Mouse (Mus musculus) megakaryocyte, adult 5-6 weeks (primary cell): Measurements from ENCODE around the gene Wdr83. TPM values are rescaled to one million over a fixed set of nuclear protein-coding genes. Genes with fewer than 3 reads are reported as not detected.
A peak's percentile ranks its signal among the peaks of the same experiment; 100 is the strongest.

Source experiments
- ATAC-seq: 2 replicates; pipeline ENCODE4 v1.8.0; 2016; ENCODE audit warnings: mild to moderate bottlenecking, inconsistent platforms; ENCODE audit not compliant: poor library complexity, severe bottlenecking
- total RNA-seq, 2 experiments: library from RNA; stranded (forward) in 1 of 2; stranded (reverse) in 1 of 2; fragments of 153-499, 151-499 nt in 1 of 2; fragments of 221-1000, 200-1000 nt in 1 of 2; gene quantifications; 2 replicates each; pipeline versions ENCODE4 v1.2.3 to v1.2.4; 2015 to 2017

Gene Wdr83
- total RNA-seq, 2 experiments from 2014 or later, result 9.9 to 20.5 TPM

DNA sequence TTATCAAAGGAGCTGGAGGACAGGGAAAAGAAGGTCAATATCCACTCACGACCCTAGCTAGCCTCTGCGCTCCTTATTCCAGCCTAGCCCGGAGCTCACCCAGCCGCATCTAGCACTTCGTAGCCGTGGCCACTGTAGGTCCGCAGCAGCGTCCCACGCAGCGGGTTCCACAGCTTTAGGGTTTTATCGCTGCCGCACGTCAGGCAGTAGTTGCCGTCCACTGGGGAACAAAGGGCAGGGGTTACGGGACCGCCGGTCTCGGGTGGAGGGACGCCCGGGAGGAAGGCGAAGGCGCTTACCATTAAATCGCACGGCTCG is 933 bp downstream of the Wdr83 start:
- no peak for ATAC-seq

DNA sequence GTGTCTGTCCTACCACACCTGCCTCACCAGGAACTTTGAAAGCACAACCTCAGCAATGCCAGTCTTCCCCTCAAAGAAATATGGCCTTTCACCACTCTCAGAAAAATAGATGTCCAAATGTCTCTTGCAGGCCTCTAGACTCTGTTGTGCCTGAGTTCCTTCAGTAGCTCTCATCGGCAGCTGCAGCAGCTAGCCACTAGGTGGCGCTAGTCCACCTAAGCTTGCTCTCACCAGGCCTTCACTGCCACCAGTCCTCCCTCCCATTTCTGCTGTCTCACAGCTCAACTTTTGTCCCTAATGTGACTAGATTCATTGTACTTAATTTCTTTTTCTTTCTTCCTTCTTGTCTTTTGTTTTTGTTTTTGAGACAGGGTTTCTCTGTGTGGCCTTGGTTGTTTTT is 4.1 kb downstream of the Wdr83 start:
- ATAC-seq, result peak; percentile 59

DNA sequence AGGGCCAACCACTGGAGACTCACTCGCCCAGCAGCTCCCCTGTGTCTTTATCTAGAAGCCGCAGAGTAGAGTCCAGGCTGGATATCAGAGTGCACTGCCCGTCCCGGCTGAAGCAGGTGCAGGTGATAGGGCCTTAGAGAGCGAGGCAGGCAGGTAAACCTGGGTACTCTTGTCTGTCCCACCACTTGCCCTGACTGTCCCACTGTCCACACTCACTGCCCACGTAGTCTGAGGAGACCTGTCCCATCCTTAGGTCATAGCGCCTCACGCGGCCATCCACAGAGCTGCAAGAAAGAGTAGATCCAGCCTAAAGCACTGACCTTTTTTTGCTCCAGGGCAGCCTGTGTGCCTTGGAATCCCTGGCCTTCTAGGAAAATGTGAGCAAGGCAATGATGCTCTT is 5.1 kb downstream of the Wdr83 start:
- no peak for ATAC-seq

DNA sequence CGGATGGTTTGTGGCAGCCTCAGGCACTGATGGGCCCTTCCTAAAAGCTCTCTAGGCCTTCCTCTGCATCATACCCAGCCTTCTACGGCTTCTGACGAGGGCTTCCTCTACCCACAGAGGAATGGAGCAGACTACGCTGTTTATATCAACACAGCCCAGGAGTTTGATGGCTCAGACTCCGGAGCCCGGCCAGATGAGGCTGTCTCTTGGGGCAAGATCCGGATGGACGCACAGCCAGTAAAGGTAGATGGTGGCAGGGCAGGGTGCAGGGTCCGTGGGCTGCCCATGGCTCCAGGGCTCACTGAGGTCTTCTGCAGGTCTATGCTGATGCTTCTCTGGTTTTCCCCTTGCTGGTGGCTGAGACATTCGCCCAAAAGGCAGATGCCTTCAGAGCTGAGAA is 6.5 kb downstream of the Wdr83 start:
- ATAC-seq, result no peak

DNA sequence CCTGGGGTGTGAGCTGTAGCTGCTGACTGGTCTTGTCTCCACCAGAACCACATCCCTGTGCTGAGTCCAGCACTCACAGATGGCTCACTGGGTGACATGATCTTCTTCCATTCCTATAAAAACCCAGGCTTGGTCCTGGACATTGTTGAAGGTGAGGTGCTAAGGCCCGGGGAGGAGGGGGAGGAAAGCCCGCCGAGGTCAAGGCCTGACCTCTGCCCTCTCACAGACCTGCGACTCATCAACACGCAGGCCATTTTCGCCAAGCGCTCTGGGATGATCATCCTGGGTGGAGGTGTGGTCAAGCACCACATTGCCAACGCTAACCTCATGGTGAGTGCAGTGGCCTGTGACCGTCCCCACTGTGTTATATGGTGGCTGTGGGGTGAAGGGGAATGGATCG is 6.9 kb downstream of the Wdr83 start:
- ATAC-seq, result no peak

DNA sequence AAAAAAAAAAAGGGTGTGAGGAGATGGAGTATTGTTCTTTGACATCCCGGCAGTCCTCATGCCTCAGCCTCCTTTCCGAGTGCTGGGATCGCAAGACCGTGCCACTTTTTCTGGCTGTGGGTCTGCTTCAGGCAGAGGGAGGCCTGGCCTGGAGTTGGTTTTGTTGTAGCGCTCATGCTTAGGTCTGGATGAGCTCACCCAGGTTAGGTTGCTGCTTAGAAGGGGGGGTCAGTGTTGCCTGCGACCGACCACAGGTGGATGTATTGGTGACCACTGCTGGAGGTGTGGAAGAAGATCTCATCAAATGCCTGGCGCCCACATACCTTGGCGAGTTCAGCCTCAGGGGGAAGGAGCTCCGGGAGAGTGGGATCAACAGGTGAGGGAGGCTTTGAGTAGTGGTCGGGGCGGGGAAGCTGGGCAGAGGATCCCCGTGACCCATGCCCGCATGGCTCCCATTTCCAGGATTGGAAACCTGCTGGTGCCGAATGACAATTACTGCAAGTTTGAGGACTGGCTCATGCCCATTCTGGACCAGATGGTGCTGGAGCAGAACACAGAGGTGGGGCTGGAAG is 8.0 kb downstream of the Wdr83 start:
- no peak for ATAC-seq

DNA sequence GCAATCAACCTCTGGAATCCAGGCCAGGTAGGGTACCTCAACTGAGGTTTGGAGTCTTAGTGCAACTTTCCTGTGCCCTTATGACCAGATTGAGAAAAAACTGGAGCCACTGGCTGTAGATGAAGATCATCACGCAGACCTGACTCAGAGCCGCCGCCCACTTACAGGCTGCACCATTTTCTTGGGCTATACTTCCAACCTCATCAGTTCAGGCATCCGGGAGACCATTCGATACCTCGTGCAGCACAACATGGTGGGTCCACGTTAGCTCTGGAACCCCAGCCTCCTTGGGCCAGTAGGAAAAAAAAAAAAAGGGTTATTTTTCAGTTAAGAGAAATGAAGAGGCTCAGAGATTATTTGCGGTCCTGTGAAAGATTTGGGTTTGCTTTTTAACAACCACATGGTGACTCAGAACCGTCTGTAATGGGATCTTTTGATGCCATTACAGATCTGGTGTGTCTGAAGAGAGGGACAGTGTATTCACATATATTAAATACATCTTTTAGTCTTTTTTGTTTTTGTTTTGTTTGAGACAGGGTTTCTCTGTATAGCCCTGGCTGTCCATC is 8.7 kb downstream of the Wdr83 start:
- ATAC-seq, result no peak

DNA sequence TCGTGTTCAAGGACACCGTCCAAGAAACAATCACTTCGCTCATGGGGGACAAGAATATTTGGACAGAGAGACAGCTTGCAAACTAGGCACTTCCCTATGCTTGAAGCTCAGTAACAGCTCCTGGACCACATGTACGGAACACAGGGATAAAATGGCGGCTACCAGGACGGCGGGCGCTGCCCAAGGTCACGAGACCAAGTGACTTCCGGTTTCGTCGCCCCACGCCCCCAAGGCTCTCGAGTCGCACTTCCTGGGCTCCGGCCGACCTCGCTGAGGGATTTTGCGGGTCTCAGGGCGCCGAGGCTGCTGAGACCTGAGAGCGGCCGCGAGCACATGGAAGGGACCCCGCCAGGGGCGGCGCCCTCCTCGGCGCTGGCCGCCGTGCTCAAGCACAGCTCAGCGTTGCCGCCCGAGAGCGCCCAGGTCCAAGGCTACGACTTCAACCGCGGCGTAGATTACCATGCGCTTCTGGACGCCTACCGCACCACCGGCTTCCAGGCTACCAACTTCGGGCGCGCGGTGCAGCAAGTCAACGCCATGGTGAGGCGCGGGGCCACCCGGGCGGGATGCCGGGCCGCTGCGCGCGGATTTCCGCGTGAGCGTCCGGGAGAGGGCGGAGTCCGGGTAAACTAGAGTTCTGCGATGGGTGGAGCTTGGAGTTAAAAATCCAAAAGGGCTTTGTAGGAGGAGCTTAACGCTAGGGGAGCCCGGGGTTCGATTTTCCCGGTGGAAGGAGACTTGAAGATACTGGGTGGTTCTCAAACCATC is 9.4 kb downstream of the Wdr83 start, which contains the start of gene Dhps:
TSS of gene Dhps (plus strand) at position 244 of the 768 bp plus-strand sequence.
- ATAC-seq, result peak; percentile 95

DNA sequence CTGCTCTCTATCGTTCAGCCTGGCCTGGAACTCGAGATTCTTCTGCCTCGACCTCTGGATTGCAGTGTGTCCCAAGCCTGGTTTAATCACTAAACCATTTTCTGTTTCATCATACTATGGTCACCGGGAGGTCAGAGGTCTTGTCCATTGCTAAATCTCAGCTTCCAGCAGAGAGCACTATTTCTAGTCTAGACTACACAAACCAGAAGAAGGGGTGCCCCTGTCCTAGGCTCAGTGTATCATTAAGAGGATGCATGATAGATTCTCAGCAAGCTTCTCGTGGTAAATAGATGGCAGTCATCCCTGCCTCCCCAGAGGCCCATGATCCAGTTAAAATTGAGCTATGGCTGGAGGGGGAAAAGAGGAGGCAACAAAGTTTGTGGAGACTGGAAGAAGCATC is 10.1 kb downstream of the Wdr83 start:
- peak; percentile 6; the same call in 1 of the 2 replicates for ATAC-seq

DNA sequence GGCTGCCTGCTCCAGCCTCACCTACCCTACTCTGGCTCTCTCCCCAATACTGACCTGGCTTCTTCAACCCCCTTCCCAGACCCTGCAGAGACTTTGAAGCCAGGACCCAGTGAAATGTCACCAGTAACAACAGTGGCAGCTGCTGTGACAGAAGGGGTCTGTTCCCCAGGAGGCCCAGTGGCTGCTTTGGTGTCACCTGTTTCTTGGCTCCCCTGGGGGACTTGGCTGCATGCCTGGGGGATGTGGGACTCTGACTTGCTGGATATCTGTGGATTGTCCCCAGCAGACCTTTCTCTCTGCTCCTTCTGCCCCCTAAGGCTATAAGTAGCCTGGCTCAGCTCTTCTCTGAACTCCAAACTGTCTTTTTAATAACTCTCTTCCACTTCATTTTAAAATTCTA is 13.1 kb downstream of the Wdr83 start, which contains the start of gene Gm5741:
TSS of gene Gm5741 (minus strand) at position 1 of the 400 bp plus-strand sequence.
- no peak for ATAC-seq

DNA sequence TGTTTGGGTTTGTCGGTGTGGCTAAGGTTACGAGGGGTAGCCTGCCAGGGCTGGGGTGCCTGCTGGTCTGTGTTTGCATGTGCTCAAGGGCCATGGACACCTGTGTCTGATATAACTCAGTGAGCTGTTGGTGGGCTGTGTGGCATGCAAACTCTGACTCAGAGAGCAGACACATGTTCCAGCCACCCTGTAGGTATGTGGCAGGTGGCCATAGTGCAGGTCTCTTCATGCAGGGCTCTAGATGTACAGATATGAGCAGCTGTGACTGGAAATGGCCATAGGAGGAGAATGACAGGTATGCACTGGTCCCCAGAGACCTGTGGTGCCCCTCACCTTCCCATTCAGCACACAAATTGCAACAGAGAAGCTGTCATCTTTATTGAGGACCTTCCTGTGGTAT is 14.0 kb downstream of the Wdr83 start:
- ATAC-seq, result no peak

DNA sequence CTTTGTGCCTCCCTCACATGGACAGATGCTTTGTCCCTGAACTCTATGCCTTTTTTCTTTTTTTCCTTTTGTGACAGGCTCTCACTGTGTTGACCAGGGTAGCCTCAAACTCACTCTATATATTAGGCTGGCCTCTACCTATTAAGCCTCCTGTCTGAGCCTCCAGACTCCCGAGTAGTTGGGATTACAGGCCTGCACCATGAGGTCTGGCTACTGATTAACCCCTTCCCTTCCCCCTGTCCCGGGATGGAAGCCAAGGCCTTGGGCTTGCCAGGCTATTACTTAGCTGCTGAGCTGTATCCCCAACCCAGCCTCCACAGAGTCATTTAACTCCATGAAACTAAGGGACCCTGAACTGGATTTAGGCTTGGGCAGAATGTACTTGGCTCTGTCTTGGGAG is 15.9 kb downstream of the Wdr83 start:
- no peak for ATAC-seq

DNA sequence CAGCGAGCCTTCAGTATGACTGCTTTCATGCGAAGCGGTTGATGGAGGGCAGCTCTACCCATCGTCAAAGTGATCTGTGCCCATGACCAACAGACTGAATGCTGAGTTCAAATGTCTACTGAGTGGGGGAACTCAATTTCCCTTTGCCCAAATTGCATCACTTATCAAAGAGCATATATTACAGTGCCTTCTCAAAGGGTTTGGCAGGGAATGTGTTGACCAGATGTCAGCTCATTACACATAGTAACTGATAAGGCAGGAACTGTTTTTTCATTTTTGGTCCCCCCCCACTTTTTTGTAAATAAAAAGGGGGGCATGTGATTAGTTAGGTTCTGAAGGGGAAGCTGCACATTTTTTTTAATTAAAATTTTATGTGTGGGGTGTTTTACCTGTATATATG is 18.5 kb downstream of the Wdr83 start:
- no peak for ATAC-seq

DNA sequence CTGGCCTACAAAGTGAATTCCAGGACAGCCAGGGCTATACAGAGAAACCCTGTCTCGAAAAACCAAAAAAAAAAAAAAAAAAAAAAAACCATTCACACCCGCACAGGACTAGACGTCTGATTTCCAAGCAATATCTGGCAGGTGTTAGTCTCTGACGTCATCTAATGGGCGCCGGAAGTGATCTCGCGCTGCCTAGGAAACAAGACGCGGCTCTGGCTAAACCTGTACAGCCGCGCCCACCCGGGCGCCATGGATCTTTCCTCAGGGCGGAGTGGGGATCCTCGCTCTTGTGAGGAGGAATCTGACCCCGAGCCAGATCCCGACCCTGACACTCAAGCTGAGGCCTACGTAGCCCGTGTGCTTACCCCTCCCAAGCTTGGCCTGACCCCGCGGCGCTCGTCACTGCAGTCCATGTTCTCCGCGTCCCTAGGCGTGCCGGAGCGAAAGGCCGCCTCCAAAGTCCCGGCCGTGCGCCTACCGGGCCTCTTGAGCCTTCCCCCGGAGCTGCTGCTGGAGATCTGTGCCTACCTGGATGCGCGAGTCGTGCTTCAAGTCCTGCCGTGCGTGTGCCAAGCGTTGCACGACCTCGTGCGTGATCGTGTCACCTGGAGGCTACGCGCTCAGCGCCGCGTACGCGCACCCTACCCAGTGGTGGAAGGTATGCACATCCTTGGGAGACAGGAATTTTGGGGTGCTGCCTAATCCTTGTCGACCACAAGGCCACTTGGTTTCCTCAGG is 21.1 kb downstream of the Wdr83 start, which contains the start of gene Fbxw9:
TSS of gene Fbxw9 (plus strand) at position 177 of the 738 bp plus-strand sequence.
- ATAC-seq, result peak; percentile 95

DNA sequence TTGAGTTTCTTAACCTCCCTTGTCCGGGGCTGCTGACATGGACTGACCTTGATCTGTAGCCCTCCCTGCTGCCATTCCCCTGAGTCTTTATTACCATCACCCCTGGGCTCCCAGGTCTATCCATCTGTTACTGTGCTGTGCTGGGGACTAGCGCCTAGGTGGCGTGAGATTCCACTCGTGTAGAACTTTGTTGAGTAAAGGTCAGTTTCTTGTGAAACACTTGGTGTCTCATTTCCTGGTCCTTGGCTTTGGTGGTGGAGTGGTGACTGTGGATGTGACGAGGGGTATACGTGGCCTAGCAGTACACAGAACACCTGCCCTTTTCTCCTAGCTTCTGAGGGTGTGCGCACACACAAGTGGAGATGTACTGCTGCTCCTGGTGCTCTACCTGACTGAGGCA is 23.7 kb downstream of the Wdr83 start:
- ATAC-seq, result no peak

DNA sequence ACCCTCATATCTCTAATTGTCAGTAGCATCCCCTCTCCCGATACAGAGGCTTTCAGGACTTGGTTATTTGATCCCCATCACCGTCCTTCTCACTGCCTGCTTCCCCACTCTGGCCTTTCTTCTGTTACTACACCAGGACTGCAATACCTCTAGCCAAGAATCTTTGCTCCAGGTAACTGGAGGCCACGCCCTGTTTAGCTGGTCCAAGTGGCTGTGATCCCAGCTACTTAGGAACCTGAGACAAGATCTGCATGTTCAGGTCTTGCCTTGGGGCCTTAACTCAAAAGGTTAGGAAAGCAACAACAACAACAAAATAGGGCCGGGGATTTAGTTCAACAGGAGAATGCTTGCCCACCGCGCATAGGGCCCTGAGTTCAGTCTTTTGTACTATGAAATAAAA is 37.5 kb downstream of the Wdr83 start:
- ATAC-seq, result no peak

DNA sequence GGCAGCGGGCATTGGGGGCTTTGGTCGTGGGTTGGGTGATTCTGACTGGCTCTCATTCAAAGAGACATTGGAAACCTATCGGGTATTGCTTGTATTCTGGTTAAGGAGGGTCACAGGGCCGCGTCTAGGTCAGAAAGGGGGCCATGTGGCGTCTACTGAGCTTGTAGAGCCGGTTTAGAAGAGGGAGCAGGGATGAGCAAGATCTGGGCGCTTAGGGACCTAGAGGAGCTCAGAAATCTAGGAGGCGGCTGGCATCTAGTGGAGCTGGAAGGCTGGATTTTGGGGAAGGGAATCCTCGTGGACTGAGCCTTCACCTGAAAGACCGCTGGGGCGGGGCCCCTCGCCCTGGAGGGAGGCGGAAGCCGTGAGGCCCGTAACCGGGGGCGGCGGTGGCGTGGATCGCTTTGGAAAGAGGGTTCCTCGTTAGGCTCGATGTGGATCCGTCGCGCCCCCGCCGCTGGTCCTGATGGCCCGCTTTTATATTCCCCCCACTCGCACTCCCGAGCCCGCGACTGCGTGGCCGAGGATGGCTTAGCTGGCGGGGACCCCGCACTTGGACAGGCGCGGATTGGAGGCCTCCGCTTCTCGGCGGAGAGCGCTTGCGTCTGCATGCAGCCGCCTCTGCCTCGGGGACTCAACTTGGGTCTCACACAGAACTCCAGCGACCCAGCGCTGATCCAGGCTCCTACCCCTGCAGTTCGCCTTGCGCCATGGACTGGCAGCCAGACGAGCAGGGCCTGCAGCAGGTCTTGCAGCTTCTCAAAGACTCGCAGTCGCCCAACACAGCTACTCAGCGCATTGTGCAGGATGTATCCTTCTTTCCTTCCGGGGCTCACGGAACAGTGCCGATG is 43.2 kb downstream of the Wdr83 start:
- peak; percentile 49 for ATAC-seq

DNA sequence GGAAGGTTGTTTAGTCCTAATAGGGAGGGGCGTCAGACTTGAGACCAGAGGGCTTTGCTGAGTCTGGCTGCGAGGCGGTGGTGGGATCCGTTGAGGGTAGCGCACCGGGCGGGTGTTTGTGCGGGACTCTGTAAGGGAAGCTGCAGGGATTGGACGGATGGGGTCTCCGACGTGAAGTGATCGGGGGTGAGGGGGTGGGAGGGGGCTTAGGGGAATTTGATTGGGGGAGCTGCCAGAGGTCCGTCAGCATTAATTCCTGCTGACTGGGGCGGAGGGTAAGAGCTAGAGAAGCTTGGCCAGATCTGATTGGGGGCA is 43.8 kb downstream of the Wdr83 start:
- peak; percentile 2; the same call in 1 of the 2 replicates for ATAC-seq

DNA sequence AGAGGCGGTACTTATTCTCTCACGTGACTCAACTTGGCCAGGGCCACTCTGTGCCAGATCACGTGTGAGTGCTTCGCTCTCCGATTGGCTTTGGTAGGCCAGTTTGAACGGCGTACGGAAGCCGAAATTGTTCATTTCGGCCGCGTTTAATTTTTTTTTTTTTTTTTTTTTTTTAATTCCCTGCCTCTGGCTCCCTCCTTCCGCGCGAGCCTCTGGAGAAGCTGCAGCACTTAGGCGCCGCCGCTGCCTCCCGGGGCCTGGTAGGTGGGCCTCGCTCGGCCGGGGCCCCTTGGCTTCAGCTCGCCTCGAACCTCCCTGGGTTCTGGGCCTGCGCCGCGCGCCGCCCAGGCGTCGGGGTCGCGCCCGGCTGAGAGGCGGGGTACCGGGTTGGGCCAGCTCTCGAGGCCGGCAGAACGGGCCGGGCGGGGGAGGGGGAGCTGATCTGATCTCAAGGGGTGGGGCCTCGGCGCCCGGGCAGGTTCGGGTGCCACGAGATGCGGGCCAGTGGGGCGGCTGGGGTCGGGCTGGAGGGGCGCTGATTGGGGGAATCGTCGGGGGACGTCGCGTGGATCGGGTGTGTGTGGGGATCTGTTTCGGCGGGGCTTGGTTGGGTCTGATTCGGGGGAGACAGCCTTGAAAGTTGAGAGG is 44.3 kb downstream of the Wdr83 start, which contains the start of gene Tnpo2:
TSS of gene Tnpo2 (plus strand) at position 198 of the 648 bp plus-strand sequence.
- ATAC-seq, result peak; percentile 91

DNA sequence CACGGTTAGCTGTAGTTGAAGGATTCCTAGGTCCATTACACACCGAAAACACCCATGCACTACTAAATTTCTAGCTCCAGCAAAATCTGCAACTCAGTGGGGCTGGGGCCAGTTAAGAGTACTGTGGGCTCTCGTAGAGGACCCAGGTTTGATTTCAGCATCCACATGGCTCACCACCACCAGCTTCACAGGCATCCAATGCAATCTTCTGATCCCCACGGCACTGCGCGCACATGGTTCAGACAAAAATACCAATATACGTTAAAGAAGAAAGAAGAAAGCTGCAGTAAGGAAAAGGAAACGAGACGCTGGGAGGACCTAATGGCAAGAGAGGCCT is 44.8 kb downstream of the Wdr83 start:
- peak; percentile 21 for ATAC-seq
